Mouse (Mus musculus): ENCODE measurements around the gene Vegfa. TPM values are rescaled to one million over a fixed set of nuclear protein-coding genes. Genes with fewer than 3 reads are reported as not detected.

The Vegfa gene
- polyA plus RNA-seq, 1 experiment from 2014 or later = 7.7 TPM

- DNase-seq (peak; percentile 90), ATAC-seq (ENCODE audit: insufficient read depth) (peak; percentile 96)
- peak overlapping the region; percentile 58 for H3K27ac ChIP-seq (ENCODE audit: low read depth)
- 0 out of 2 replicates have a peak, but pooled peaks cover 6% of the 10 kb centered on the region for H3K4me1 ChIP-seq (ENCODE audit: insufficient read depth)
- no peaks in the 10 kb centered on the region for H3K9me3 ChIP-seq (ENCODE audit: low read depth, low read length)
- H3K36me3 ChIP-seq (ENCODE audit: insufficient read depth) = no peaks in the 10 kb centered on the region
- no peak overlapping the region for H3K4me3 ChIP-seq (ENCODE audit: low read depth, low read length)
- TF ChIP-seq CTCF (IDR thresholded peaks at IDR 0.05; ENCODE audit: low read depth) = no peak
- H3K27me3 ChIP-seq (ENCODE audit: insufficient read depth, low read length) = no peaks in the 10 kb centered on the region
- no peak overlapping the region for H3K9ac ChIP-seq
- WGBS = 8% methylated on average over 10 of the region's 10 CpGs
- peak overlapping the region; percentile 27; the same call in 1 of the 2 replicates for H3K4me2 ChIP-seq
Measured at GRCm38 (mm10) chr17:46063283-46063973, 31.3 kb upstream of the Vegfa start.

DNA sequence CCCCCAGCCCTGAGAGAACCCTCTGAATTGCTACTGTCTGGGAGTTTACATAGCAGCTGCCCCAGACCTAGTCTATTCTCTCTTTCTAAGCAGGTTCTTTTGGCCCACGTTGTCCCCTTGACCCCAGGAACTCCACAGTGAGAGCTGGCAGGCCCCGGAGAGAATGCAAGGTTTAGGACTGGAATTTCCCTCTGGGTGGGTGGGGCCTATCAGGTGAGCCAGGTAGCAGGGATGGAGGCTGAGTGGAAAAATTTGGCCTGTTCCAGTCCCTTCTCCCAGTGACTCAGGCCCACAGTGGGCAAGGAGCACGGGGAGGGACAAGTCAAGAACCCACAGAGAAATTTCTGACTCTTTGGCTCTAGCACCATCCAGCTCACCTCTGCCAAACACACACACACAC lies 28.1 kb upstream of the Vegfa start:
- H3K36me3 ChIP-seq (ENCODE audit: insufficient read depth) = no peaks in the 10 kb centered on the region
- no peak overlapping the region for H3K4me3 ChIP-seq (ENCODE audit: low read depth, low read length)
- peaks cover 9% of the 10 kb centered on the region for H3K4me1 ChIP-seq (ENCODE audit: insufficient read depth)
- ATAC-seq (ENCODE audit: insufficient read depth) (no peak), DNase-seq (no peak)
- H3K4me2 ChIP-seq = no peak overlapping the region
- no peaks in the 10 kb centered on the region for H3K27me3 ChIP-seq (ENCODE audit: insufficient read depth, low read length)
- no peak overlapping the region for H3K27ac ChIP-seq (ENCODE audit: low read depth)
- TF ChIP-seq CTCF (IDR thresholded peaks at IDR 0.05; ENCODE audit: low read depth) = no peak
- H3K9ac ChIP-seq = no peak overlapping the region
- H3K9me3 ChIP-seq (ENCODE audit: low read depth, low read length) = no peaks in the 10 kb centered on the region
- WGBS = 61% methylated on average over 3 of the region's 3 CpGs

- ATAC-seq (ENCODE audit: insufficient read depth) = no peak
- 60% methylated on average over 15 of the region's 15 CpGs for WGBS
- Histone ChIP-seq H3K9me3 (ENCODE audit: low read depth, low read length) (no peaks in the 10 kb centered on the region), H3K36me3 (ENCODE audit: insufficient read depth) (no peaks in the 10 kb centered on the region), H3K9ac (no peak overlapping the region), H3K4me3 (ENCODE audit: low read depth, low read length) (no peak overlapping the region), H3K27ac (ENCODE audit: low read depth) (no peak overlapping the region), H3K4me2 (no peak overlapping the region), H3K4me1 (ENCODE audit: insufficient read depth) (peaks cover 9% of the 10 kb centered on the region), H3K27me3 (ENCODE audit: insufficient read depth, low read length) (no peaks in the 10 kb centered on the region)
- peak; percentile 48 for DNase-seq
- no peak for TF ChIP-seq CTCF (IDR thresholded peaks at IDR 0.05; ENCODE audit: low read depth)
Measured at GRCm38 (mm10) chr17:46059226-46059825, 27.2 kb upstream of the Vegfa start.

DNA sequence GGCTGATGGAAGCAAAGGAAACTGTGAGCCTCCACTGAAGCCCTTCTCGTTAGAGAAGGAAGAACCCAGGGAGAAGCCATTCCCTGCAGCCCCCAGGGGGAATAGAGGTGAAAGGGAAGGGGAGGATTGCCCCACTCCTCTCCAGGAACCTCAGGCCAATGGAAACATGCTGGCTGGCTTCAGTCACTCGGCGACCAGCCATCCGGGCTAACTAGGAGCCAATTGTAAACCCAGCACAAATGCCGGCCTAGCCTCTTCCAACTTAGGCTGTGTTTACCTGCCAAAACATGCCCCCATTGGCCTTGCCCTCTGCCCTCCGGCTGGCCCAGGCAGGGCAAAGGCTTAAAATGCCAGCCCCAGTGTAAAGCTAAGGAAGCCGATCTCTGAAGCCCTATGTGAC lies 24.1 kb upstream of the Vegfa start:
- TF ChIP-seq CTCF (IDR thresholded peaks at IDR 0.05; ENCODE audit: low read depth) = no peak
- Histone ChIP-seq H3K4me2 (no peak overlapping the region), H3K9ac (no peak overlapping the region), H3K27ac (ENCODE audit: low read depth) (peak overlapping the region; percentile 30), H3K4me1 (ENCODE audit: insufficient read depth) (peaks cover 8% of the 10 kb centered on the region), H3K27me3 (ENCODE audit: insufficient read depth, low read length) (no peaks in the 10 kb centered on the region), H3K9me3 (ENCODE audit: low read depth, low read length) (no peaks in the 10 kb centered on the region), H3K36me3 (ENCODE audit: insufficient read depth) (no peaks in the 10 kb centered on the region), H3K4me3 (ENCODE audit: low read depth, low read length) (no peak overlapping the region)
- ATAC-seq (ENCODE audit: insufficient read depth) (no peak), DNase-seq (no peak)
- 55% methylated on average over 7 of the region's 7 CpGs for WGBS

GRCm38 (mm10) chr17:46055736-46056135 lies 23.6 kb upstream of the Vegfa start:
- no peak for ATAC-seq (ENCODE audit: insufficient read depth)
- no peaks in the 10 kb centered on the region for H3K36me3 ChIP-seq (ENCODE audit: insufficient read depth)
- H3K4me2 ChIP-seq = no peak overlapping the region
- H3K27ac ChIP-seq (ENCODE audit: low read depth) = no peak overlapping the region
- no peak overlapping the region for H3K9ac ChIP-seq
- WGBS = 42% methylated on average over 7 of the region's 7 CpGs
- H3K9me3 ChIP-seq (ENCODE audit: low read depth, low read length) = no peaks in the 10 kb centered on the region
- no peak overlapping the region for H3K4me3 ChIP-seq (ENCODE audit: low read depth, low read length)
- DNase-seq = peak; percentile 13
- no peak for TF ChIP-seq CTCF (IDR thresholded peaks at IDR 0.05; ENCODE audit: low read depth)
- H3K4me1 ChIP-seq (ENCODE audit: insufficient read depth) = peaks cover 8% of the 10 kb centered on the region
- no peaks in the 10 kb centered on the region for H3K27me3 ChIP-seq (ENCODE audit: insufficient read depth, low read length)

- ATAC-seq (ENCODE audit: insufficient read depth) (no peak), DNase-seq (no peak)
- no peaks in the 10 kb centered on the region for H3K27me3 ChIP-seq (ENCODE audit: insufficient read depth, low read length)
- WGBS = 77% methylated on average over 7 of the region's 7 CpGs
- H3K27ac ChIP-seq (ENCODE audit: low read depth) = no peak overlapping the region
- no peaks in the 10 kb centered on the region for H3K36me3 ChIP-seq (ENCODE audit: insufficient read depth)
- H3K4me2 ChIP-seq = no peak overlapping the region
- H3K9ac ChIP-seq = no peak overlapping the region
- H3K4me3 ChIP-seq (ENCODE audit: low read depth, low read length) = no peak overlapping the region
- peaks cover 8% of the 10 kb centered on the region for H3K4me1 ChIP-seq (ENCODE audit: insufficient read depth)
- H3K9me3 ChIP-seq (ENCODE audit: low read depth, low read length) = no peaks in the 10 kb centered on the region
- no peak for TF ChIP-seq CTCF (IDR thresholded peaks at IDR 0.05; ENCODE audit: low read depth)
Measured at GRCm38 (mm10) chr17:46053291-46053842, 21.2 kb upstream of the Vegfa start.

GRCm38 (mm10) chr17:46052146-46052545 lies 20.0 kb upstream of the Vegfa start:
- no peak for TF ChIP-seq CTCF (IDR thresholded peaks at IDR 0.05; ENCODE audit: low read depth)
- Histone ChIP-seq H3K27ac (ENCODE audit: low read depth) (no peak overlapping the region), H3K4me1 (ENCODE audit: insufficient read depth) (peaks cover 8% of the 10 kb centered on the region), H3K9me3 (ENCODE audit: low read depth, low read length) (peaks cover 3% of the 10 kb centered on the region; the same call in 1 of the 2 replicates), H3K36me3 (ENCODE audit: insufficient read depth) (no peaks in the 10 kb centered on the region), H3K4me3 (ENCODE audit: low read depth, low read length) (no peak overlapping the region), H3K4me2 (no peak overlapping the region), H3K27me3 (ENCODE audit: insufficient read depth, low read length) (no peaks in the 10 kb centered on the region), H3K9ac (no peak overlapping the region)
- peak; percentile 42 for ATAC-seq (ENCODE audit: insufficient read depth)
- DNase-seq = peak; percentile 62
- 30% methylated on average over 3 of the region's 3 CpGs for WGBS
